ENCODE assay signal across 24 mouse cellular contexts in genomic region chr14:75242087-75242486, GRCm38 (mm10). TPM values are rescaled to one million over a fixed set of nuclear protein-coding genes. Genes with fewer than 3 reads are reported as not detected.
DNase-seq lines count a peak whose midpoint lies in the region; ATAC-seq and TF ChIP-seq lines count a peak whose summit lies in the region.
"Had no signal": no experiment of that assay in that cellular context is flagged by ENCODE, and none has a peak within 500 bp of the region (broad histone marks: within the 10 kb centered on the region; RNA-seq: fewer than 3 reads in every experiment).

TSS of gene Cpb2 (plus strand) at chr14:75242287.

- 61% methylated on average over 5 of the region's 5 CpGs for WGBS in liver, postnatal 0 days (ENCODE audit: insufficient replicate concordance)

- H3K4me3 ChIP-seq in liver, postnatal 0 days (ENCODE audit: low read depth, low read length) = peak within 1 kb of the TSS; percentile 40
- H3K4me3 ChIP-seq: heart, adult 2 months; hindbrain, embryonic 10.5 days; limb, embryonic 15.5 days had no signal

- H3K36me3 ChIP-seq in liver, postnatal 0 days (replicated peaks; ENCODE audit: insufficient read depth, low read length) = no peaks in the 10 kb centered on the region
- H3K36me3 ChIP-seq: hindbrain, embryonic 10.5 days; limb, embryonic 15.5 days had no signal

- ATAC-seq in liver, postnatal 0 days = peak; percentile 84
- ATAC-seq: midbrain, embryonic 16.5 days had no signal

- TF ChIP-seq CTCF in liver, postnatal 0 days (IDR thresholded peaks at IDR 0.05; ENCODE audit: low read depth) = no peak

- peaks cover 16% of the 10 kb centered on the region for H3K4me1 ChIP-seq in liver, postnatal 0 days (ENCODE audit: insufficient read depth)
- H3K4me1 ChIP-seq: hindbrain, embryonic 10.5 days; limb, embryonic 15.5 days had no signal

- no peaks in the 10 kb centered on the region for H3K27me3 ChIP-seq in liver, postnatal 0 days (ENCODE audit: insufficient read depth, low read length)
- H3K27me3 ChIP-seq: limb, embryonic 15.5 days had no signal

- DNase-seq in adrenal gland, postnatal 14 days = no peak
- DNase-seq in adrenal gland, postnatal 25 days = no peak
- peak; percentile 59 for DNase-seq in kidney, adult 9 months
- peak; percentile 44 to 45 for DNase-seq in kidney, postnatal 36 days
- peak; percentile 48 for DNase-seq in liver, postnatal 0 days
- no peak for DNase-seq in urinary bladder, postnatal 36 days (ENCODE audit: low spot score in 2 of 2)
- DNase-seq in MN1 (ENCODE audit: low spot score) = no peak
- no peak for DNase-seq in left cerebral cortex, postnatal 14 days (ENCODE audit: low spot score in 2 of 2)
- DNase-seq: adrenal gland, adult 2 months; cerebellum, adult 9-10 months; gastrocnemius, postnatal 14 days; heart, adult 2 months; lung, postnatal 14 days; right cerebral cortex, adult 18-20 months had no signal

- peak within 1 kb of the TSS; percentile 59 for H3K4me2 ChIP-seq in liver, postnatal 0 days (ENCODE audit: low read depth, low read length)
- H3K4me2 ChIP-seq: limb, embryonic 15.5 days had no signal

- peak within 1 kb of the TSS; percentile 78 for H3K27ac ChIP-seq in liver, postnatal 0 days (ENCODE audit: low read depth)
- H3K27ac ChIP-seq: heart, adult 2 months; hindbrain, embryonic 10.5 days; limb, embryonic 15.5 days had no signal

- TF ChIP-seq EP300 in liver, postnatal 0 days (IDR thresholded peaks at IDR 0.05; ENCODE audit: low read depth) = no peak

- no peaks in the 10 kb centered on the region for H3K9me3 ChIP-seq in liver, postnatal 0 days (ENCODE audit: low read length)
- H3K9me3 ChIP-seq: hindbrain, embryonic 10.5 days; limb, embryonic 15.5 days had no signal

- intact Hi-C loops in left cerebral cortex, postnatal 14 days (cut with DNase I) = no loop called here

- H3K9ac ChIP-seq in liver, postnatal 0 days (replicated peaks) = peak within 1 kb of the TSS; percentile 59
- H3K9ac ChIP-seq: limb, embryonic 15.5 days had no signal

RNA-seq across cellular contexts. Expression of gene Cpb2, which starts in this region (rescaled TPM):
- total RNA-seq in adrenal gland, postnatal 14 days (2021) = 1.4 and 44.6 TPM in 2 replicates
- total RNA-seq in adrenal gland, postnatal 25 days (2021) = 3.8 TPM in 1 of 2 replicates, not detected in the other
- polyA plus RNA-seq in liver, postnatal 0 days (2015; fragmentation: Nextera tagmentation; extraction: Ambion mirVana) = 400 and 408 TPM in 2 replicates
- not detected for total RNA-seq in left cerebral cortex, postnatal 14 days (2021)
- total RNA-seq: gastrocnemius, postnatal 14 days; heart, adult 2 months; layer of hippocampus, postnatal 10 days; left cerebral cortex, postnatal 25 days; megakaryocyte-erythroid progenitor cell, adult 5-6 weeks; MEL had no signal
- polyA plus RNA-seq: adrenal gland, adult 2 months; embryonic facial prominence, embryonic 14.5 days; forebrain, embryonic 11.5 days; heart, adult 2 months; hindbrain, embryonic 10.5 days; midbrain, embryonic 16.5 days; small intestine, adult 2 months had no signal

Comparison
In these comparisons a context has a peak if more than half of its experiments do, and no peak if none do; other contexts are left out.
1. DNase-seq: peak in kidney, adult 9 months (single experiment), kidney, postnatal 36 days (2 of 2) and liver, postnatal 0 days (single experiment); none in adrenal gland, postnatal 14 days (single experiment), adrenal gland, postnatal 25 days (single experiment), urinary bladder, postnatal 36 days (0 of 2), MN1 (single experiment) and left cerebral cortex, postnatal 14 days (0 of 2).